Mouse (Mus musculus) right cerebral cortex, postnatal 36 days (tissue): ENCODE measurements around the gene Cntnap2.

Experiments
- DNase-seq, 2 experiments: peaks; one replicate each; pipeline ENCODE4 v3.0.0; 2022; ENCODE audit warnings: low spot score in 2 of 2, mixed read lengths in 1 of 2

The Cntnap2 gene

DNA sequence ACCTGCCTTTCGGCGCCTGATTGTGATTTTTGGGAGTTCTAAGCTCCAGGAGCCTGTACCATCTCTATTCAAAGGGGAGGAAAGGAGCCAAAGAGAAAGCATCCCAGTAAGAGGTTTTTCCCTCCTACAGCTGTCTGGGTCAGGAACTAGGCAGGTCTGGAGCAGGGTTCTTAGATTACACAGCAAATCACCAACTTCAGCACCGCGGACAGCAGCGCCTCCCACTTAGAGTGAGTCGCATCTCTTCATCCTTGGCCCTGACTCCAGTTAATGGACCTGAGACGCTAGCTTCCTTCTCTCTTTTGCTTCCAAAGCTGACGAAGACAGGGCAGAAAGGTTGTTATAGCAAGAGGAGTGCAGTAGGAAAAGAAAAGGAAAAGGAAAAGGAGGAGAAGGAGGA is at the start of gene Cntnap2:
Gene Cntnap2 (plus strand): TSS at position 267 of the 400 bp plus-strand sequence.
- DNase-seq = peak; percentile 12 to 56

DNA sequence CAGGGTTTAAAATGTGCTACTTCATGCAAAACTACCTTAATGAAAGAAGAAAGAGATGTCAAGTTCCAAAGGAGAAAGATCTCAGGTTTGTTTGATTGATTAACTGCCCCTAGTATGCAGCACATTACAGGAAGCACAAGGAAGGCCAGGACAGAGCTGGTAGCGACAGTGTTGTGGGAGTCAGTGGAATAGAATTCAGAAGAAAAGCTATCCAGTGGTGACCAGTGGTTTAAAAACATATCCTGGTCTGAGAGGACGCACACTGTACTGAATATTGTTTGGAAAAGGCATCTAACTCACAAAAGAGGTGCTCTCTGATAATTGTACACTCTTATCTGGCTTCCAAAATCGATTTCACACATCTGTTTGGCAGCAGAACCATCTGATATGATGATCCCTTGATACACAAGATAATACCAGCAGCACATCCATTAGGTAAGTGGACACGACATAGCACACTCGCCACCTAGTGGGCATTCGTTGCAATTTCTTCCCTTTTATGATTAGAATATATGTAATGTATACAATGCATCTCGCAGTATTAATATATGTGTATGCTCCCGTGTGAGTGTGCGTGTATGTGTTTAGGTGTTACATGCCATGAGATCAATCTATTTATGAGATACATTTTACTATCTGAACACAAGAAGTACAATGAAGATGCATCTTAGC is 33.0 kb upstream of the Cntnap2 start:
- DNase-seq = peak in 1 of 2 experiments; percentile 16

DNA sequence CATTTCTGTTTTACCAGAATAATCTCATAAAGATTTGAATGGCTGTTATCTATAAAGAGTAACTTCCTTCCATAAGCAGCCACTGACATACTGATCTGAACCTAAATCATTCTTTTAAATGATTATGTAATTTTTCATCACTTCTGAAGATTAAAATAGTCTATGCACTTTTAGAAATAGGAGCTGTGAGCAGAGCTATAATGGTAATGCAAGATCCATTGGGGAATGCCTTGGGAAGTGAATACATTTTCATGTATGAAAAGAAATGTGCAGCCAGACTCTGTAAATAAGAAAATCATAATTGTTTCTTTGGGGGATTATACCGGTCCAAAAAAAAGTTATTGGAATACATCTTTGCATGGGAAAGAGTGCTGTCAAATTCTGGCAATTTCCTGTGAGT is 19.7 kb upstream of the Cntnap2 start:
- DNase-seq = no peak

DNA sequence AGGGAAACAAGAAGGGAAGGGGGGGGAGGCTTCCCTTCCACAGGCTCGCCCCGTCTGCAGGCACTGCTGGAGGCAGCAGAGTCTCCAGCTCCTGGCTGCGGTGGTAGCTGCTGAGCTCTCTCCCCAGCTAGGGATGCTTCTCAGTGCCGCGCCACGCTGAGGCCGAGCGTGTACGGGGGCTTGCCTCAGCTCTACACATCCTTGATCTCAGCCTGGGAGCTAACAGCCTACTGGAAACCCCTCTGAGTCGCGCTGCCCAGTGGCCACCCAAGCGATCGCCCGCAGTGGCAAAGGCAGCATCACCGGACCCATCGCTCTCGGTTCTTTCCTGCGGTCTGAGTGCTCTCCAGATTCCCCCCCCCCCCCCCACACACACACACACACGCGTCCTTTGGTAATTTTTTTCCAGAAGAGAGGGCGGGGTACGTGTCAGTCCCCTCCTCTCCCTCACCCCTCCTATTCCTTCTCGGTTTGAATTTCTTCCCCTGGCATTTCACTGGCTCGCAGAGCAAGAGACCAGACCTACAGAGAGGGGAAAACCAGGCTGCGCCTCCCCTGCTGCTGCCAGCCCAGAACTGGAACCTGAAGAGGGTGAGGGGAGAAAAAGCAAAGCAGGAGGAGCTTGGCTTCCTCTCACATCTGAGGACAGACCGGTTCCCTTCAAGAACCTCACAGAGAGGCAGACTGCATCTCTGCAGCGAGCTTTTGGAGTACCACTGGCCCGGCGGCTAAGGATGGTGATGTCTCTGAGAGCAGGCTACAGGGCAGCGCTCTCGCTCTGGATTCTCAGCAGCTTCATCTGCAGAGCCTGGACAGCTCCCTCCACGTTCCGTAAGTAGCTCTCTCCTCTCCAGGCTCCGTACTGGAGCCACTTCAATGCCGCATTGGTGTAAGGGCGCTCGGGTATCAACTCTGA is 657 bp downstream of the Cntnap2 start:
- peak; percentile 55 to 74 for DNase-seq

DNA sequence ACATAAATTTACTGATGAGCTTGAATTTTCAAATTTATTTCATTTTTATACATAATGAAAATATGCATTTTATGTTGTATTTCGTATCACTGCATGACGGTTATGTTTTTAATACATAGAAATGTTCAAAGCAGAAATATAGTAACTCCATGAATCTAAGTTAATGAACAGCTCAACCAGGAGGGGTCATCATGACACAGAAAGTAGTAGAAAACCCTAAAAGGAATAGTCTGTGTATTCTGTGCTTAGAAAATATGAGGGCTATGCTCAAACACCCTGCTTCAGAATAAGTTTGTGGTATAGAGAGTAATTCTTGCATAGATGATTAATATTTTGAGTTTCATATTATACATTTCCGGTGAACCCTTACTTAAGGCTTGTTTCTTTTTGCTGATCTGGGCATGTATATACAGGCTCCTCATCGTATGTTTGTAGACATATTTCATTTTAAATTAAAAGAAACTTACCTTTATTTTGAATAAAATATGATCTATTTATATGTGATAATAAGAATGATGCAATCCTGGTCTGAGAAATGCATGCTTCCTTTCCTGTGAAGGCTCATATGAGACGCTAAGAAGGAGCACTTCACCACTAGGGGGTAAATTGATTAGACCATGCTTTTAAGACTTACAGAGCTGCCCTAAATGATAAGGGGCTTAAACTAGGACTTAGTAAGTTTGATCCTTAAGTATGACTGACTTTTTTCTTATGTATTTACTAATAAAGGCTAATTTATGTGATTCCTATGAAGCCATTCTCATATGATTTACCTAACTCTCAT is 3.2 kb downstream of the Cntnap2 start:
- DNase-seq = no peak

DNA sequence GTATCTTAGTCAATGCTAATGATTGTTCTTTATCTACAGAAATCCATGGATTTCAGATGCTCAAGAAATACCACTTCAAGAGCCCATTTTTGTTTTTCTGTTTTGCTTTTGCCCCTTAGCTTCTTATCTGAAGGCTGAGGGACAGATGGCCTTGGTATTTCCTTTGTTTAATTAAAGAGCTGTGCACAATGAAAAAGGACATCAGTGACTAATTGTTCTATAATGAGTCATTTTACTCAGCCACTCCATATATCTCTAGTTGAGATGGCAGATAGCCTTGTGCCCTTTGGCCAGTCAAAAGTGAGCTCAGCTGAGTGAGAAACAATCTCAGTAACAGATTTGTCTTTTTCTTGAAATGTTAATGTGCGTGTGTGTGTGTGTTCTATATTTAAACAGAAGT is 29.1 kb downstream of the Cntnap2 start:
- DNase-seq = no peak

DNA sequence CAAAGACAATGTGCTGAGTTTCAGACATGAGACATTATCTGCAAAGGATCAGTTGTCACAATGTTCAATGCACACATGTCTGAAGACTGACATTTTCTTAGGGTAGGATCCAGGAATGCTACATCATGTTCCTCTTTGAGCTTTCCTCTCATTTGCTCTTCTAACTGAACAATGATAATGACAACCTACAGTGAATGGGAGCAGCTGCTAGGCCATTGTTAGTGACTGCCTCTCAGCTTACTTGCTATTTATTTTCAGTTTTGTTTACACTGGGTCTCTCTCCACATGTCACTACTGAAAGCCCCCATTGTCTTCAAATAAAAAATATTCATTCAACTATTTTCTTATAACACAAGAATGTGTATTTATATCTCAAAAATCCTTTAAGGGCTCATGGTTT is 54.5 kb downstream of the Cntnap2 start:
- no peak for DNase-seq

DNA sequence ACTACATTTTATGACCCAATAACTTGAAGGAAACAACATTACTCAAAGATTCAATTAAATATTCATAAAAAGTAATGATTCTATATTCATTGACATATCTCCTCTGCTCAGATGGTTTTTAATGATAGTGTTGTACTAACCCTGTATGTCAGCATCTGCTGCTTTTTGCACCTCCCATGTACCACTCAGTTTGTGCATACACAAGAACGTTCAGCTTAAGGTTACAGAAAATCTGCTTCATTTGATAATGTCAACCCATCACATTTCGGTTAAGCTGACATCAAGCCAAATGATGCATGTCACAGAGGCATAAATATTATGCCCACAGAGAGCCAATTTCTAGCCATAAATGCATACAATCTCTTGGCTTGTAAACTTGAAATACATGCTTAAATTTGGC is 85.7 kb downstream of the Cntnap2 start:
- no peak for DNase-seq

DNA sequence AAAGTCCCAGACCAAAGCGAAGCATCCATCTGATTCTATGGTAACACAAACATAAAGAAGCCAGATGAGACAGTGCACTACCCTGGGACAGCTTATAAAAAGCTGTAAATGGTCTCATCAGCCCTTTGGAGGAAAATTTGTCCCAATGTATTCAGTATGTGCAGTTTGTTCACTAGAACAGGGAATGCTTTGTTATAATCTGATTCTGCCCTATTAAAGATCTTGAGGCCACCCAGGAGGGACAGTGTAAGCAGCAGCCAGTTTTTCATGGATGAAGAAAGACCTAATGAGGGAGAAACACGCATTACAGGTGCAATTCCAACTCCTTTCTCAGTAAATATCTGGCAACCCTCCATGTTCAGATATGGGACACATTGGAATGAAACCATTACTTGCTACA is 145.9 kb downstream of the Cntnap2 start:
- DNase-seq = no peak

DNA sequence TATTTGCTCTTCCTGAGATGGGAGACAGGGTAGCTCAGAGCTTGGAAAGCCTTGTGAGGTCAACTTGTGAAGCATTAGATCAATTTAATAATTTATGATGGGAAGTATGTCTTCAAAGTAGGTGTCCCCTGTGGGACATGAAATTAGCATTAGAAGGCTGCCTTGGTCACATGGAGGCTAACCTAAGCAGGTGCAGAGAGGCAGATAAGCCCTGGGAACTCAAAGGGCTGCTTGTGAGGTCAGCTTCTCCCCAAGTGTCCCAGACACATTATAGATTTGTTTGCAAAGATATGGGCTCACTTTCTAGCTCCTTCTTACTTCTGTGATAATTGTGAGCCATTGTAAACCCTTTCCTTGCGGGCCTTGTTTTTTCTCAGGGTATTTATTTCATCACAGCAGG is 155.2 kb downstream of the Cntnap2 start:
- no peak for DNase-seq

DNA sequence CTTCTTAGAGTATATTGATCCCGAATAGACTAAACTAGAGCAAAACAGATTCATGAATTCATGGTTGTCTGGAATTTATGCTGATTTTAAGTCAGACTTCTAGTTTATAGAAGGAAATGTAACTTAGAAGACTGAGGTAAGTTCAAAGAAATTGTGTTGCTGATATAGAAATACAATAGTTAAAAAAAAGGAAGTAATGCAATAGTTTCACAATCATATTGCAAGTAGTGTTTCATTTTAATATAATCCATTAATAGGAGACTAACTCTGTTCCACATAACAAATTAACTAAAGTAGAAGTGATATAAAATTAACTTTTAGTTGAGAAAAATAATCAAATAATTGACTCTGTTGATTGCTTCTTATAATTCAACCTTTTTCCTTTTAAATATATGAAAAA is 169.8 kb downstream of the Cntnap2 start:
- DNase-seq = no peak

DNA sequence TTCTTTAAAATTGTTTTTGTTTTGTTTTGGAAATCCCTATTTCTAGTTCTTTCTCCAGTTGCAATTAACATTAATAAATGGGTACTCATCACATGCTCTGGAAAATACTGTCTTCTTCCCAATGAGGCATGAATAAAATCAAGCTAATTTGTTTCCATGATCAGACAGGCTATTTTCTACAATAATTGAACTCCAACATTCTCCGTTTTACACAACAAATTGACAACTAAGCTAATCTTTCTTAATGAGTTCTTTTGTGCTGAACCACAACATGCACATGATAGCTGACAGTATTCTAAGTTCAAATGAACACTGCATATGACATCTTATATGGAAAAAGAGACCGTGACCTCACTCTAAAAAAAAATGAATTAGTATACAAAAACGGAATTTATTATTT is 173.4 kb downstream of the Cntnap2 start:
- no peak for DNase-seq

DNA sequence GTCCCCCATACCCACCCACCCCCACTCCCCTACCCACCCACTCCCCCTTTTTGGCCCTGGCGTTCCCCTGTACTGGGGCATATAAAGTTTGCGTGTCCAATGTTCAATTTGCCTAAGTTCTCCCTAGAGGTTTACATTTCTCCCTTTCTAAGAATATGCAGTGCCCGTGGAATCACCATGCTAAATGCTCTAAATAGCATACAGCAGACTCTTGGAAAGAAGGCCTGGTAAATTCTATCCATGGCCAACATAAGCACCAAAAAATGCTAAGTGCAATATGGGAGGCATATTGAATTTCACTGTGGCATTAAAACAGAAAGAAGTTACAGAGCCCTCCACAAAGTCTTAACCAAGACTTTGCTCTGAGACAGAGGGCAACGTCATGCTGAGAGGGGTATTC is 177.4 kb downstream of the Cntnap2 start:
- no peak for DNase-seq

DNA sequence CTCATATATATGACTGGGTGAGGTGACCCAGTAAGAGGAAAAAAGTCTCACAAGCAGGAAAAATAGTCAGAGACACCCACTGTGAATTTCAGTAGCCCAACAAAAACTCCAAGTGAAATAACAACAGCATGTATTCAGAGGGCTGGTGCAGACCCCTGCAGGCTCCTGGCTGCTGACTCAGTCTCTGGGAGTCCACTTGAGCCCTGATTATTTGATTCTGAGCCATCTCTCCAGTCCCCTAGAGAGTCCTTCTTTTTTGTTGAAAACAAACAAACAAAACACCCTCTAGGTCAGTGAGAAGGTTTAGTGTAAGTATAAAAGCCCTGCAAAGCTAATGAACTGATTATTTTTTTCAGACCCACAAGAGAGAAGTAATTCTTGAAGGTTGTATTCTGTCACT is 179.0 kb downstream of the Cntnap2 start:
- no peak for DNase-seq

DNA sequence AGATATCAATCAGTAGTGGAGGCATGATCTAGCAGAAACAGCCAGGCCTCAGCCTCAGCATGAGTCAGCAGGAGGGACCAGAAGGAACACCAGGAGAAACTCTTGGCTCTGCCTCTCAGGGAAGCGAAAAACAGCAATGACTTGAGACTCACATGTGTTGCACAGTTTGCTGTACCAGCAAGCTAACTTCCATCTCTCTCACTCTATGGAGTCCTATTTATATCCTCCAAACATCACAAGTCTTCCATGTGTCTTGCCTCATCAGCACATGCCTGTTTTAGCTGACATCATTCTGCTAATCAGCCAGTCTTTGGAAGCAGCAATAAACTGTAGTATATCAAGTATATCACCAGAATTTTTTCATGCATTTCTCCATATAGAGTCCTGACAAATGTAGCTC is 182.1 kb downstream of the Cntnap2 start:
- DNase-seq = no peak

DNA sequence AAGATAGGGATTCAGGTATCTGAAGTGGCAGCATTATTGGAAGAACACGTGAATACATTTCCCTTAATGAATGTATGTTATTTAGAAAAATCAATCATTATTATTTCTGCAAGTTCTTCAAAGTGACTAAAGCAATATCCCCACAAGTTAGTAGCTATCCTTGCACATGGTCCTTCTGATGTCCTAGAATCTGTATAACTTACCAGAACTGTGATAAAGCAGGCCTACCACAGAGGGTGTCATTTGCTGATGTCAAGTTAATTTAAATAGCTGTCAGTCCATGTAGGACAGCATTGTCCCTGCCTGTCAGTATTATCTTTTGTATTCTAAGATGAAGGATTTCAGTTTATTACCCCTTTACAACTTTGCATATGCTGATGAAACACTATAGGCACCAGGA is 185.5 kb downstream of the Cntnap2 start:
- DNase-seq = no peak

DNA sequence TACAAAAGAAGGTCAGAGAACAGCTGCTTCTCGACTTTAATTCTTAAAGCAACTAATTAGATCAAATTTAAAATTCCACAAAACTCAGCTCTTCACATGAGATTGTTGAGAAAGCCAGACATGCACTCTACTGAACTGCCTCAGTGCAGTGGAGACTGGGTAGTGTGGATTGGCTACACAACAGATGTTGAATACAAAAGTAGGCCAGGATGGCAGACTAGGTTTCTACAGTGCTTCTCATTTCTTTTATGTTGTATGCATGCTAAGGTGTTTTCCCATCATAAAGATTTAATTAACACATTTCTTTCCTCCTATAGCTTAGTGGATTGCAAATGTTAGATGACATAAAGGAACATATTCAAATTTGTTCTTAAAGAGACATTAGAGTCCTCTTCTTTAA is 198.9 kb downstream of the Cntnap2 start:
- no peak for DNase-seq

DNA sequence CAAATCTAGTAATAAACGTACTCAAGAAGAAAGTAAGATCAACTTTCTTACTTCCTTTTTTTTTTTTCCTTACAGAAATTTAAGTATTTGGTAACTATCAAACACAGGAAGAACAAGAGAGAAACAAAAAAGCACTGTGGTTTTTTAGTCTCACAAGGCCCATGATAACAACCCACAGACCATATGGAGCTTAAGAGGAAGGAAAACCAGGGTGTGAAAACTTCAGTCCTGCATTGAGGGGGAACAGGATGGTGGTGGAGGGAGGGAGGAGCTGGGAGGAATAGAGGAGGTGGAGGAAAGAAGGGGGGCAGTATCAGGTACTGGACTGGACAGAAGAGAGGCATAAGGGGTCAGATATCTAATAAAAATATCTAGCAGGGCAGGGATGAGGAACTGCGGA is 212.4 kb downstream of the Cntnap2 start:
- DNase-seq = peak in 1 of 2 experiments; percentile 34

DNA sequence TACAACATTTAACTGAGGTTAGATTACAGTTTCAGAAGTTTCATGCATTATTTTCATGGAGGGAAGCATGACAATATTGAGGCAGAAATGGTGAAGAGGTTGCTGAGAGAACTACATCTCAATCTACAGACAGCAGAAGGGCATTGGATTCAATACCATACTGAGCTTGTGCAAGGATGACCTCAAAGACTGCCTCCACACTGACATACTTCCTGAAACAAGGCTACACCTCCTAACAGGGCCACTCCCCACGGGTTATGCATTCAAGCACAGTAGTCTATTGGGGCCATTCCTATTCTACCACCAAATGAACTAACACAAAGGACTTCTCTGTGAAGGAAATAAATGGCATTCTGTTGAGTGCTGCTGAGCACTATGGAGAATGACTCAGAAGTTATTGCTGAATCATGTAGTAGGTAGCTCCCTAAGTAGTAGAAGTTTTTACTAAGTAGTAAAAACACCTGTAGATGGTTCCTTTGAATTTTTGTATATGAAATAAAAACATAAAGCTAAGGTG is 214.2 kb downstream of the Cntnap2 start:
- DNase-seq = no peak

DNA sequence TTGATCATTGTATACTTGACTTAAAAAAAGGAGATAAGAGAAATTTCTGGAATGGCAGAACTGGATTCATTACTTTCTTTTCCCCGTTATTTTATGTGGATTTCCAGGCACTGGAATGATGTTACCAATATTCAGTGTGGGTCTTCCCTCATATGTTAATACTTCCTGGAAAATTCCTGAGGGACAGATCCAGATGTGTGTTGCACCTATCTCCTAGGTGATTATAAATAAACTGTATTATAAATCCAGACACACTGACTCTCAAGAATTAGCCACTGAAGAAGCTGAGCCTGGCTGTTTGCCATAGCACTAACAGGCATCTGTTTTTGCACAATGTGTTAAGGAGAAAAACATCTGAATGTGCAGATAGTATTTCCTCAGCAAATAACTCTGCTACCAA is 231.0 kb downstream of the Cntnap2 start:
- no peak for DNase-seq

DNA sequence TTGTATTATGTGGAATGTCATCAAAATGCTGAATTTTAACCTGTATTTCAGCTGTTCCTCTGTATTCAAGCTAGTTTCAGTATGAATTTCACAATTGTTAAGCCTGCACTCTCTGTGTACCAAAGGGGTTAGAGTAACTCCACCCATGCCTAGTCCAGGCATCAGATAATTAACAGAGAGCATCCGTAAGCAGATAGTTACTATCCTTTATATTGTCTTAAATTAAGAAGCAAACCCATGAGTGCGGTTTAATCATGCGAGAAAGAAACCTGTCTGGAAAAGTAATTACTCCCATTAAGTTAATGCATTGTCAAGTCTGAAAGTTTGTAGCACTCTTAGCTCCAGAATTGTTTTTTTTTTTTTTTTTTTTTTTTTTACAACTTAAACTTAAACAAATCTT is 258.3 kb downstream of the Cntnap2 start:
- no peak for DNase-seq

DNA sequence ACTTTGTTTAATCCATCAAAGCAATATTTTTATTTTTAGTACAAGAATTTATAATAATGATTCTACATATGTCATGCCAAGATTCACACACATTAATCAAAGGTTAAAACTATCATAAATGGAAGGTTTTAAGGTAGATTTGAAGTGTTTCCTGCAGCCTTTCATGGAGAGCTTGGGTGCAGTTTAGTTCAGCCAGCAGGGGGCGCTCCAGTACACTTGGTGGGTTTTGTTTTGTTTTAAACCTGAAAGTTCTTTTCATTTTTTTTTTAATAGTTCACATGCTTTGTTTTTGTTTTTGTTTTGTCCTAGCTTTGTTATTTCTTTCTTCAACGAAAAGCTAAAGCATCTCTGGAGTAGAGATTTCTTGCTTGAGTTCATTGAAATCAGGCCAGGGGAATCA is 264.3 kb downstream of the Cntnap2 start:
- peak; percentile 9 to 11 for DNase-seq
